Mouse (Mus musculus): Measurements from ENCODE around the gene Casp7. TPM values are rescaled to one million over a fixed set of nuclear protein-coding genes. Genes with fewer than 3 reads are reported as not detected.

The Casp7 gene
- polyA plus RNA-seq, 1 experiment from 2014 or later, result 22.5 TPM

DNA sequence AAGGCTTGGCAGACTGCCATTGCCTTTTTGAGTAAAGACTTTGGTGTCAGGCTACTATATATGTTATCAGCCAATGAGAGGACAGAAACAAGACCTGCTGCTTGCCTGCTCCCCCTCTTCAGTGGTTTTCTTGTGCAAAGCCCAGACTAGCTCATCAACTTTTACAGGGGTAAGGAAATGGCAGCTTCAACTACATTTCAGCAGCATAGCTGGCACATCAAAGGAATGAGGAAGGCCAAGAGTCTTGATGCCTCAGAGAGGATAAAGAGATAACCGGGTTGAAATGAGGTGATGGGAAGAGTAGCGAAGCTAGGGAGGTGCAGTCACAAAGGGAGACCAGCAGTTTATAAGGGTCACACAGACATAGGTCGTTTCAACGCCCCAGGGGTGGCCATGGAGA lies 60.6 kb downstream of the Casp7 start:
- no peak overlapping the region for H3K9ac ChIP-seq
- H3K4me2 ChIP-seq, result no peak overlapping the region
- no peaks in the 10 kb centered on the region for H3K9me3 ChIP-seq
- ATAC-seq (ENCODE audit: insufficient number of reproducible peaks, low FRiP score, low TSS enrichment, low read depth), result no peak
- H3K4me1 ChIP-seq, result peaks cover 15% of the 10 kb centered on the region
- no peaks in the 10 kb centered on the region for H3K36me3 ChIP-seq
- WGBS, result 70% methylated on average over 4 of the region's 4 CpGs
- H3K4me3 ChIP-seq, result no peak overlapping the region
- H3K27ac ChIP-seq, result no peak overlapping the region
- H3K27me3 ChIP-seq, result no peaks in the 10 kb centered on the region

DNA sequence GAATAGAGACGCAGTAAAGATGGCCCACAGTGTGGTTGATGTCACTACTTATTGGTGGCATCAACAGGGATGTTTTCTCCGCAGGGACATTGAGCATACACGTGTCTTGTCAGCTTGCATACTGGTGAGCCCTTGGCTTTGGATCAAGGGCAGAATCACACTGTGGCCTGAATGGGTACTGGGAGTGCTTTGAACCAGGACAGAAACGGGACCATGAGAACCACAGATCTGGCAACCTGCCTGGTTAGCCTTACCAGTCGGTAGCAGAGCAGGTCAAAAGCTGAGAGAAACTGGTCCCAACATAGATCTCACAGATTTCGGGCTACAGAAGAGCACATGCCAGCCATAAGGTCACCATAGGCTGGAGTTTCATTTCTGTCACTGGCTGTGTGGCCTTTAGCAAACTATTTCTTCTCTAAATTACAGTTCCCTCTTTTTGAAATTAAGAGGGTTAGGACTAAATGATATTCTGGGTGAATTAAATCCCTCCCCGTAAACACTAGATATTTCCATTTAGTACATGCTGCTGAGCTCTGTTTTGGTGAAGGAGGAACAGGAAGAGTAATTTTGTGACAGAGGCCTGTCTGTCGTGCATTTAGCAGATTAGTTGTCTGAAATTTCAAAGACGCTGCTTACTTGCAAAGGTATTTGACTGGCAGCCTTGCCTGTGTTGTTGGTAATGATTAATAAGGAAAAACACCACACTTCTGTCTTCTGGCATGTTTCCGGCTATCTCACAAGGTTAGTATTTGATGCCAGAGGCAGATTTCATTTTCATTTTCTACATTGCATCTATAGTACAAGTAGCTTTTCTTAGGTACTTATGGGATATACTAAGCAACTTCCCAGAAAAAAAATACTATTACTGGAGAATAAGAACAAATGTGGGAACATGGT lies 62.5 kb downstream of the Casp7 start:
- WGBS, result 79% methylated on average over 10 of the region's 10 CpGs
- Histone ChIP-seq H3K9me3 (no peaks in the 10 kb centered on the region), H3K4me2 (no peak overlapping the region), H3K4me3 (no peak overlapping the region), H3K4me1 (peaks cover 15% of the 10 kb centered on the region), H3K36me3 (no peaks in the 10 kb centered on the region), H3K27ac (no peak overlapping the region), H3K9ac (no peak overlapping the region), H3K27me3 (no peaks in the 10 kb centered on the region)
- ATAC-seq (ENCODE audit: insufficient number of reproducible peaks, low FRiP score, low TSS enrichment, low read depth), result no peak

GRCm38 (mm10) chr19:56460241-56460640 lies 63.3 kb downstream of the Casp7 start:
- H3K4me1 ChIP-seq, result peaks cover 15% of the 10 kb centered on the region
- no peak overlapping the region for H3K27ac ChIP-seq
- no peaks in the 10 kb centered on the region for H3K36me3 ChIP-seq
- no peak overlapping the region for H3K4me3 ChIP-seq
- no peak for ATAC-seq (ENCODE audit: insufficient number of reproducible peaks, low FRiP score, low TSS enrichment, low read depth)
- H3K9me3 ChIP-seq, result no peaks in the 10 kb centered on the region
- H3K9ac ChIP-seq, result no peak overlapping the region
- H3K27me3 ChIP-seq, result no peaks in the 10 kb centered on the region
- no peak overlapping the region for H3K4me2 ChIP-seq
- 74% methylated on average over 2 of the region's 2 CpGs for WGBS

DNA sequence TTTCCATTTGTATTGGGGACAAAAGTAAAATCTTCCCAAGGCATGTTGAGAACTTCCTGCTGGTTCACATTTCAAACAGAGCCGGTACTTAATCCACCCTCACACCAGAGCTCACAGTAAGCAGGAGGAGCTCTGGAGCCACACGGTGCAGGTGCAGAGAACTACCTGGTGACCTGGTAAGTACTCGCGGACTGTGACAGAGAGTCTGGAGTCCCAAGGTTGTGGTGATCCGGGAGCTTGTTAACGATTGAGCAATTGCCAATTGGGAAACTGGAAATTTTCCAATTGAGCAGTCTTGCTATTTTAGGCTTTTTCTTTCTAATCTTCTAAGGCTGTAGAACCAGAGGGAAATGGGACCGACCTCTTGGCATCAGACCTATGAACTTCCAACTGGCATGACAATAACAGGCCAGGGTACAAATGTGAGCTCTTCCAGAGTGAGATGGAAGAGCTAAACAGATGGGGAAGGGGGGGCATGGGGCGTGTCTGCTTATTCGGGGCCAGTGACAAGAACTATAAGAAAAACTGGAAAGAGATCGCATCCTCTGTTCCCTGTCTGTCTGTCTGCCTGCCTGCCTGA lies 64.7 kb downstream of the Casp7 start, which contains the start of gene Plekhs1:
Gene Plekhs1 (plus strand): TSS at position 119 of the 580 bp plus-strand sequence.
- Histone ChIP-seq H3K9ac (no peak within 1 kb of the TSS), H3K36me3 (no peaks in the 10 kb centered on the region), H3K27me3 (no peaks in the 10 kb centered on the region), H3K4me3 (no peak within 1 kb of the TSS), H3K27ac (no peak within 1 kb of the TSS), H3K4me1 (peaks cover 15% of the 10 kb centered on the region), H3K9me3 (no peaks in the 10 kb centered on the region), H3K4me2 (no peak within 1 kb of the TSS)
- no peak for ATAC-seq (ENCODE audit: insufficient number of reproducible peaks, low FRiP score, low TSS enrichment, low read depth)
- 57% methylated on average over 10 of the region's 10 CpGs for WGBS

DNA sequence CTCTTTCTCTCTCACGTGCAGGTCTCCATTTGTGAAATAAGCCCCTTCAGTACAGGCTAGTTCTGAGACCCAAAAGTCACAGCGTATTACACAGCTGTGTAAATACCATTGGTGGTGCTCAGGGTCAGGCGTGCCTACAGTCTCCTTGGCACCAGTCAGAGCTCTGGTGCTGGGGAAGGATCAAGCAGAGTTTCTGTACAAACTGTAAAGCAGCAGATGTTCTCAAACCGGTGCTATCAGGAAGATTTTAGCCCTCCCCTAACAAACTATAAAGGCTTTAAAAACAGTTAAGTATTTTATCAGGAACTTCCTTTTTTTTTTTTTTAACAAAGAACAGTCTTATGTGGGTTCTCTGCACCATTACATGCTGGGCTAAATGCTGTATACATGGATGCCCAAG lies 65.9 kb downstream of the Casp7 start:
- no peak for ATAC-seq (ENCODE audit: insufficient number of reproducible peaks, low FRiP score, low TSS enrichment, low read depth)
- Histone ChIP-seq H3K4me3 (no peak overlapping the region), H3K27ac (no peak overlapping the region), H3K27me3 (no peaks in the 10 kb centered on the region), H3K36me3 (no peaks in the 10 kb centered on the region), H3K4me1 (peaks cover 9% of the 10 kb centered on the region), H3K9ac (no peak overlapping the region), H3K9me3 (no peaks in the 10 kb centered on the region), H3K4me2 (no peak overlapping the region)
- WGBS, result 62% methylated on average over 4 of the region's 4 CpGs

GRCm38 (mm10) chr19:56466486-56466885 lies 69.6 kb downstream of the Casp7 start:
- ATAC-seq (ENCODE audit: insufficient number of reproducible peaks, low FRiP score, low TSS enrichment, low read depth), result no peak
- peaks cover 7% of the 10 kb centered on the region; the same call in 1 of the 2 replicates for H3K4me1 ChIP-seq
- no peaks in the 10 kb centered on the region for H3K27me3 ChIP-seq
- no peak overlapping the region for H3K4me2 ChIP-seq
- H3K27ac ChIP-seq, result no peak overlapping the region
- H3K36me3 ChIP-seq, result no peaks in the 10 kb centered on the region
- 87% methylated on average over 8 of the region's 8 CpGs for WGBS
- no peak overlapping the region for H3K9ac ChIP-seq
- H3K4me3 ChIP-seq, result no peak overlapping the region
- no peaks in the 10 kb centered on the region for H3K9me3 ChIP-seq

DNA sequence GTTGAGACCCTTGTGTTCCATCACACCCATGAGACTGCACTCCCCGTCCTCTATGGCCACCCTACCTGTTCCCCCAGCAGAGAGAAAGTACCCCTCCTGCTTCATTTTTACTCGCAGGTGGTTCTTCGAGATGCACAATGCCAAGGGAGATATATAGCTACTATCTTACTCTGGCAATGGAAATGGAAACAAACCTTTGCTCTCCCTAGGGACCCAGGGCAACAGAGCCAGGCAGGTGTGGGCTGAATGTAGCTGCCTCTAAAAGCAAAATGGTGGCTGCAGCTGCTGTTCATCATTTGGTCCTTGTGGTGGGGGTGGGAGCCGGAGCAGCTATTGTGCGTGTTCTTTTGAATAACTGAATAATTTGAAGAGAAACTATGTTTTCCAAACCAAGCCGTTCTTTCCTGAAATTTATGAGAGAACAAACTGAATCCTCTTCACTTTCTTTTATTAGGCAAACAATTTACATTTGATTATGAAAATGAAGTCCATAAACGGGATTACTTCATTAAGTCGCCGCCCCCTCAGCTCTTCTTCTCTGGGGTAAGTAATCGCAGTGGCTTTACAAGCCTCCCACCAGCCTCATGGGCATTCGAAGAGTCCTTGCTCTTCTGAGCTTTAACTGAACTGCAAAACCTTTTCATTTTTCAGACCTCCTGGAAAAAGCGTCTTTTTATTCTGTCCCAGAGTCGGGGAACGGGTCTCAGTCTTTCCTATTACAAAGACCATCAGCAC lies 73.5 kb downstream of the Casp7 start:
- no peak overlapping the region for H3K4me2 ChIP-seq
- H3K9me3 ChIP-seq, result no peaks in the 10 kb centered on the region
- peaks cover 4% of the 10 kb centered on the region; the same call in 1 of the 2 replicates for H3K4me1 ChIP-seq
- 80% methylated on average over 14 of the region's 14 CpGs for WGBS
- no peak overlapping the region for H3K27ac ChIP-seq
- H3K36me3 ChIP-seq, result no peaks in the 10 kb centered on the region
- H3K9ac ChIP-seq, result no peak overlapping the region
- no peak overlapping the region for H3K4me3 ChIP-seq
- ATAC-seq (ENCODE audit: insufficient number of reproducible peaks, low FRiP score, low TSS enrichment, low read depth), result no peak
- H3K27me3 ChIP-seq, result no peaks in the 10 kb centered on the region

DNA sequence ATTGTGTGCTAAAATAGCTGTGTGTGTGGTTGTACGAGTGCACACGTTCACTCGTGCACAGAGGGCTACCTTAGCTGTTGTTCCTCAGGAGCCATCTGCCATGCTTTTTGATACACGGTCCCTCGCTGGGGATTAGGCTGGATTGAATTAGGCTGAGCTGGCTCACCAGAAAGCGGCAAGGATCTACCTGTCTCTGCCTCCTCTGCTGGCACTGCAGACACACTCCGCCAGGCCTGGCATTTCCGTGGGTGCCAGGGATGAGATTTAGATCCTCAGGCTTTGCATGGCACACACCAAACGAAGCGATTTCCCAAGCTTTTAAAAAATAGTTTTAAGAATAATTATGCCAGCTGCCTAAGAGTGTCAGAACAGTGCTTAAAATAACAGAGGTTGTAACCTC lies 75.0 kb downstream of the Casp7 start:
- peaks cover 4% of the 10 kb centered on the region; the same call in 1 of the 2 replicates for H3K4me1 ChIP-seq
- H3K27ac ChIP-seq, result no peak overlapping the region
- WGBS, result 77% methylated on average over 10 of the region's 10 CpGs
- no peak overlapping the region for H3K4me2 ChIP-seq
- H3K27me3 ChIP-seq, result no peaks in the 10 kb centered on the region
- no peak overlapping the region for H3K4me3 ChIP-seq
- ATAC-seq (ENCODE audit: insufficient number of reproducible peaks, low FRiP score, low TSS enrichment, low read depth), result no peak
- H3K9me3 ChIP-seq, result no peaks in the 10 kb centered on the region
- H3K36me3 ChIP-seq, result no peaks in the 10 kb centered on the region
- no peak overlapping the region for H3K9ac ChIP-seq

- no peak overlapping the region for H3K4me2 ChIP-seq
- WGBS, result 60% methylated on average over 19 of the region's 19 CpGs
These were observed 78.1 kb downstream of the Casp7 start for GRCm38 (mm10) chr19:56474869-56475550.

GRCm38 (mm10) chr19:56476546-56476945 lies 79.6 kb downstream of the Casp7 start:
- Histone ChIP-seq H3K27me3 (no peaks in the 10 kb centered on the region), H3K4me3 (no peak overlapping the region), H3K9me3 (no peaks in the 10 kb centered on the region), H3K27ac (no peak overlapping the region), H3K4me2 (no peak overlapping the region), H3K9ac (no peak overlapping the region), H3K36me3 (no peaks in the 10 kb centered on the region), H3K4me1 (peaks cover 4% of the 10 kb centered on the region; the same call in 1 of the 2 replicates)
- 24% methylated on average over 2 of the region's 2 CpGs for WGBS
- no peak for ATAC-seq (ENCODE audit: insufficient number of reproducible peaks, low FRiP score, low TSS enrichment, low read depth)

More at GRCm38 (mm10) chr19:56474869-56475550, 78.1 kb downstream of the Casp7 start:
- Histone ChIP-seq H3K4me1 (peaks cover 4% of the 10 kb centered on the region; the same call in 1 of the 2 replicates), H3K9me3 (no peaks in the 10 kb centered on the region), H3K27ac (no peak overlapping the region), H3K36me3 (no peaks in the 10 kb centered on the region), H3K4me3 (no peak overlapping the region), H3K27me3 (no peaks in the 10 kb centered on the region), H3K9ac (no peak overlapping the region)
- no peak for ATAC-seq (ENCODE audit: insufficient number of reproducible peaks, low FRiP score, low TSS enrichment, low read depth)

GRCm38 (mm10) chr19:56477253-56477652 lies 80.3 kb downstream of the Casp7 start:
- H3K9me3 ChIP-seq, result no peaks in the 10 kb centered on the region

More at GRCm38 (mm10) chr19:56477253-56477652, 80.3 kb downstream of the Casp7 start:
- Histone ChIP-seq H3K27me3 (no peaks in the 10 kb centered on the region), H3K4me1 (peaks cover 4% of the 10 kb centered on the region; the same call in 1 of the 2 replicates), H3K4me3 (no peak overlapping the region), H3K27ac (no peak overlapping the region), H3K9ac (no peak overlapping the region), H3K4me2 (no peak overlapping the region), H3K36me3 (no peaks in the 10 kb centered on the region)
- WGBS, result 77% methylated on average over 5 of the region's 5 CpGs
- no peak for ATAC-seq (ENCODE audit: insufficient number of reproducible peaks, low FRiP score, low TSS enrichment, low read depth)
